Mouse (Mus musculus) cerebellum, postnatal 10 days (tissue): Measurements from ENCODE around the gene Mgmt.

Experiments used
- DNase-seq, 2 experiments: peaks; one replicate each; pipeline ENCODE4 v3.0.0; 2021; ENCODE audit warnings: mixed read lengths in 2 of 2

Mgmt gene

GRCm38 (mm10) chr7:136894106-136894986, at the start of gene Mgmt:
Gene Mgmt, plus strand, starts transcription at chr7:136894614.
- peak; percentile 76 to 88 for DNase-seq

DNA sequence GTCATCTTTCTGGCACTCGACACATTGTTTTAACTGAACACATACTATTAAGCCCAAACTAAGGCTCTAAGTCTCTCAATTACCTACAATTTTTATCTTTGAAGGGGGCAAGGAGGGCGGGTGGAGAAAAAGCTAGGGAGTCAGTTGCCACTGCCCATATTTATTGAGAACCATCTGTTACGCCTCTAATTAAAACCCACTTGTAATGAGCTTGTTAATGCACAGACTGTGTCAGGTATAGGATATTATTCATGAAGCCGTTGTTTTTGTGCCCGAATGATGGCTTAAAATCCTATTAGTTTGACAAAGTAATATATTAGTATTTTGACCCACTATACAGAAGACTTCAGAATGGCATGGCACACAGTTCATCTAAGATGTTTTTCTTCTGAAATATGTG, 49.6 kb upstream of the Mgmt start:
- DNase-seq = no peak

DNA sequence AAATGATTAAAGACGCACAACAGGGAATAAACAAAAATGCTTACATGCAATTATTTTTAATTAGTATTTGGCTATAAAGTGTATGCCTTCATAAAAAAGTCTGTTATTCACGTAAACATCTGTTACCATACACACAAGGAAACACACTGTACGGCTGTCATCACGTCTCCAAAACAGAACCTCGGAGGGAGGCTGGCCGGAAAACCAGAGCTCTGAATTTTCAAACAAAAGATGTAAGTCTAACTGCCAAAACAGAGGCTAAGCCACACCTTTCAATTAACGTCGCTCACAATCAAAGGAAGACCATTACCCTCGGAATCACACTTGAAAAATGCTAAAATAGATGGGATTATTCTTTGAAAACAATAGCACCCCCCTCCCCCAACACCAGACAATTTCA, 49.1 kb upstream of the Mgmt start:
- no peak for DNase-seq

- DNase-seq = no peak
Measured at GRCm38 (mm10) chr7:136846086-136846620, 48.3 kb upstream of the Mgmt start.

DNA sequence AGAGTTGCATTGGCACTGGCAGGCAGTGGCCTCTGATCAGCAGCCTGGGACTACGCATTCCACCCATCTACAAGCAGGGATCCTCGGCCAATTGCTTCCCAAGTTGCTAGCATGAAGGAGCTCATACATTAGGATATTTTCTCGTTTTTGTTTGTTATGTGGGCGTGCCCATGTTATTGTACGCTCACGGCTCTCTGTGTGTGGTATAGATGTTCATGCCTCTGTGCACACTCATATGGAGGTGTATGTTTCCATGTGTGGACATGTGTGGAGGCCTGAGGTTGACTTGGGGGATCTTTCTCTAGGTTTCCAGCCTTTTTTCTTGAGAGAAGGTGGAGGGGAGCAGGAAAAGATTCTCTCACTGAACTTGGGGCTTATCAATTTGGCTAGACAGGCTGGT, 46.8 kb upstream of the Mgmt start:
- no peak for DNase-seq

- DNase-seq = no peak
Measured at GRCm38 (mm10) chr7:136848761-136849160, 45.7 kb upstream of the Mgmt start.

DNA sequence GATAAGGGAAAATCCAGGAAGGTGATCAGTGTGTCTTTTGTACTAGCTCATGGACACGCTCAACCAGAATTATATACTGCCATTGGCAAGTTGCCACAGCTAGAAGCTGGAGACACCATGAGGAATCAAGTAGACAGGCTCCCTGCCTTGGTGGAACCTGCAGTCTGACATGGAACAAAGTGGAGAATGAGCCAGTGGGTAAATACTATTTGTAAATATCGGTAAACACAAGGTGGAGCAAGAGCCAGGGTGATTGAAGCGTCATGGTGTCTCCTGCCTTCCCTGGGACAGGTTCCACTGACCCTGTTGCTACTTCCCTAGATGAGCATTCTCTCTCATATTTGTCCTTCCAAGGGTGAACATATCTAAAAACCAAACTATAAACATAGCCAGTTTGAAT, 44.6 kb upstream of the Mgmt start:
- DNase-seq = no peak

GRCm38 (mm10) chr7:136850339-136850738, 44.1 kb upstream of the Mgmt start:
- no peak for DNase-seq

DNA sequence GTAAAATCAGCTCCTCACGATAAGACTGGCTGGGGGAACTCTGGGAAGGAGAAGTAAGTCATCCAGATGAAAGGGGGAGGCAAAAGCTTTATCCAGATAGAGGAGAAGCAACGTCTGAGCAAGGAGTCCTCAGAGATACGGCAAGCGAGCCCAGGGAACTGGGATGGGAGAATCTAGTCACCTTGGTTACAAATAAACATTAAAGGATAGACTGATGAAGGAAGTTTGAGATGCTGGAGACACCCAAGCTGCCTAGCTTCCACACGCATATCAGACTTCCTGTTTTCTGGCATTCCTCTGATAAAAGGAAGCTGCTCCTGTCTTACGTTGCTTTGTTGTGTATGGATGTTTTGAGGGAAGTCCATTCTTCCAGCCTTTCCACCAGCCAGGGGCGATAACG, 42.5 kb upstream of the Mgmt start:
- DNase-seq = no peak

- DNase-seq = no peak
Measured at GRCm38 (mm10) chr7:136852721-136853120, 41.7 kb upstream of the Mgmt start.

- DNase-seq = no peak
Measured at GRCm38 (mm10) chr7:136864677-136865463, 29.5 kb upstream of the Mgmt start.

DNA sequence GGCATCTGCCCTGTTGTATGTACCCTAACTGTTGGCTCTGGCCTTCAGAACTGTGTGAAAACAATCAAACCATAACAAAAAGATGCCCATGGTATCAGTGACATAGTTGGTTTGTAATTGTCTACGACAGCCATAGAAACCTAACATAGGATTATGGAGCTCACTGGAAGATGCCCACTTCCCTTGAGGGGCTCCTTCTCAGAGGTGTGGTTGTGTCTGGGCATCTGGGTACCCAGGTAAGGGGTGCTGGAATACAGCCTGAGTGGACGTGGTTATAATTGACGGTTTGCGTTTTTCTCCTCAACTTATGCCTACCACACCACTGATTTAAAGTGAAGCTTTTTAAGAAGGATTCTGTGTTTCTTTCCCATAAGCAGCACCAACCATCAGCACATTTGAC, 28.5 kb upstream of the Mgmt start:
- DNase-seq = no peak

DNA sequence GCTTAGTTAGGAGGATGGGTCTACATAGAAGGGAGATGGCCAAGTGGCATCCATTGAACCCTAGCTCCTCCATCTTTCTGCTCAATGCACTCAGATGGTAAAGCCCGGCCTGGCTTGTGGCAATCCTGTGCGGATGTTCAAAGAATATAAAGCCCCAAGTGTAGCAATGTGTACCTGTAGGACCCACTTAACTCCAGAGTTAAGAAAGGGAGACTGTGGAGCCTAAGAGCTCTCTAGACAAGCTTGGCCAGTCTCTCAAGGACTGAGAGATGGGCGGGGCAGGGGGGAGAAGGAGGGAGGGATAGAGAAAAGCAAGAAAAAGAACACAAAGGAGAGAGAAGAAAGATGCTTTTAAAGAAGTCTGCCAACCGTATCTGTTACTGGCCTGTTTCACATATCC, 27.9 kb upstream of the Mgmt start:
- DNase-seq = no peak

DNA sequence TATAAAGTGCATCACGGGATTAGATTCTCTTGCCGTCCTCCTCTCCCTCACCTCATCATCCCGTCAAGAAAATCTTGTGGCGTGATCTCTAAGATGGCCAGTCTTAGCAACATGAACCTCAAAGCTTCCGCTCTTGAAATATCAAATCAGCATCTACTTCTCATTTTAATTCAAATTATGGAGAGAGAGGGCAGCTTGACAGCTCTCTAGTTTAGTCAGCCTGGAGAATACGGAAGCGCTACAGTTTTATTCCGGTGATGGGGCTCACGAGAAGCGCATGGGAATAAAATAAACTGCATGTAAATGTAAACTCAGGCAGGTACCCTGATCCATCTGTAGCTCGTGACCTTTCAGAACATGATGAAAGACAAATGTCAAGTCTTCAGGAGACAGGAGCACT, 22.9 kb upstream of the Mgmt start:
- no peak for DNase-seq

DNA sequence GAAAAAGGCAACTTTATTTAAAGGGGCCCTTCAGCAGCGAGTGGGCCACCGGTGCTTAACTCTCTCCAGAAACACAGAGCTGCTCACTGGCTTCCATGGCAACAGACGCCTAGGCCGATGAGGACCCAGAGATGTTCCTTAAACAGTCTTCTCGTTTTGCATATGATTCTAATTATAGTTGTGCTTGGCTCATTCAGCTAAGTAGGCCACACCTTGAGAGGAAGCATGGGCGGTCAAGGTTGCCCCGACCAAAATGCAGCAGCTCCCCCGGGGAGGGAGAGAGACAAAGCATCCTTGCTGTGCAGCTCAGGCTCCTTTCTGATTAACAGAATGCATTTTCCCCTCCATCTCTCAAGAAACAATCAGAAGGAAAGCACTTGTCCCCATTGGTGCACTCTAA, 22.4 kb upstream of the Mgmt start:
- DNase-seq = no peak

GRCm38 (mm10) chr7:136874396-136874795, 20.0 kb upstream of the Mgmt start:
- no peak for DNase-seq

GRCm38 (mm10) chr7:136880386-136880785, 14.0 kb upstream of the Mgmt start:
- no peak for DNase-seq

GRCm38 (mm10) chr7:136888161-136888560, 6.3 kb upstream of the Mgmt start:
- peak; percentile 40 to 70 for DNase-seq

DNA sequence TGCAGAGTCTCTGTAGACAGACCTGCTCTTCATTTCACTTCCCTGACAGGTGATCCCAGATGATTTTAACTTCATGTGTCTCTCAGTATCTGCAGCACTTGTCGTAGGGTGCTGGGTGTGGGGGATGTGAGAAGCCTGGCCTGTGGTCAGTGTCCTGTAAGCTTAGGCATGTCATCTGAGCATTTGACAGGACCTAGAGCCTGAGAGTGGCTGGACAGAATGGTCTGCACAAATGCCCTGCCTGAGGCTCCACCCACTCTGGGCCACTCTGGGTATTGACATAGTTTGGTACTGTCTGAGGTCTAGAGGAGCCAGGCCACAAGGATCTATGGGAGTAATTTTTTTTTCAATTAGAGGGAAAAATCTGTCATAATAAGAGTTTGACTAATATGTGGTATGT, 942 bp downstream of the Mgmt start:
- DNase-seq = no peak

DNA sequence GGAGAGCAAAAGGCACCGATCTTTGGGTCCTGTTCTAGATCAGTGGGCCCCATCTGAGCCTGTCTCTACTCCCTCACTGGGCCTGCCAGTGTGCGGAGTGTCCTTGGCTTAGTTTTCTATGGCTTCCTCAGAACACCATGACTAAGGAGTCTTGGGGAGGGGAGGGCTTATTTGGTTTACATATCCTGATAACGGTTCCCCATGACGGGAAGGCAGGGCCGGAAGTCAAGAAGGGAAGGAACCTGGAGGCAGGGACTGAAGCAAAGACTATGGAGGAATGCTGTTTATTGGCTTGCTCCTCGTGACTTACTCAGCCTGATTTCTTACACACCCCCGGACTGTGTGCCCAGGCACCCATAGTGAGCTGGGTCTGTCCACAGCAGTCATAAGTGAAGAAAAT, 1.4 kb downstream of the Mgmt start:
- DNase-seq = no peak

DNA sequence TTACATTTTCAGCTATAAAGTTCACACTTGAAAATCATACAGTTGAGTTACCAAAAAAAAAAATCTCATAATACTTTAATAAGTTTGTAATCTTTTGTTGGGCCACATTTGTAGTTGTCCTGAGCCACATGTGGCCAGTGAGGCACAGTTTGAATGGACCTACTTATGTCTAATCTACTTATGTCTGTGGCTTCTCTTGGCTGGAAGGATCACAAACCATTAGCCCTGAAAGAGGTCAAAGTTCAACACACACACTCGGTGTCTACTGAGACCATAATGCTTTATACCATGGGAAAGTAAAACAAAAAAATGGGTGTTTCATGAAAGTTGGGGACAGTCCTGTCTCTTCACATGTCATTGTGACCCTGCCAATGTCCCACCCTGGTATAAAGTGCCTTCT, 3.1 kb downstream of the Mgmt start:
- DNase-seq = no peak

- no peak for DNase-seq
Measured at GRCm38 (mm10) chr7:136898005-136898404, 3.6 kb downstream of the Mgmt start.

- DNase-seq = no peak
Measured at GRCm38 (mm10) chr7:136908616-136909144, 14.3 kb downstream of the Mgmt start.

- DNase-seq = no peak
Measured at GRCm38 (mm10) chr7:136912901-136913300, 18.5 kb downstream of the Mgmt start.
